Comparison of ENCODE assay signal across 9 mouse cellular contexts in the genomic region with DNA sequence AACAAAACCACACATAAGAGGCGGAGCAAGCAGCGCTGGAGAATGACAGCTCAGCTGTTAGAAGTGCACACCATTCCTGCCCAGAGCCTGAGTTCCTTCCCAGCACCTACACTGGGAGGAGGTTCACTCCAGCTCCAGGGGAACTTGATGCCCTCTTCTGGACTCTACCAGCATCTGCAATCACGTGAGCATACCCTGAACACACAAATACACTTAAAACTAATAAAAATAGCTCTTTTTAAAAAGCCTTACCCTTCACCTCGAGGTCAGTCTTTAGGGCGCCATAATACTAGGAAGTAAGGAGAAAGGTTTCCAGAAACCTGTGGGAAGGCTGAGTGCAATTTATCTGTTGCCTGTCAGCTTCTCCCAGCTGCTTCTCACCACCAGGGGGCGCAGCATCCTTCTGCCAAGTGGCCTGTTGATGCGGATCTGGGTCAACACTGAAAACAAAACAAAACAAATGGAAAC. TPM values are rescaled to one million over a fixed set of nuclear protein-coding genes. Genes with fewer than 3 reads are reported as not detected.
DNase-seq lines count a peak whose midpoint lies in the region; ATAC-seq lines count a peak whose summit lies in the region.
"Had no signal": no experiment of that assay in that cellular context is flagged by ENCODE, and none has a peak within 500 bp of the region (broad histone marks: within the 10 kb centered on the region; RNA-seq: fewer than 3 reads in every experiment).

No protein-coding gene starts in this region.

- peak; percentile 42 to 85 for DNase-seq in frontal cortex, adult 2 months (ENCODE audit: extremely low spot score in 1 of 2, low spot score in 1 of 2)
- peak; percentile 88 for DNase-seq in adipocyte (ENCODE audit: low spot score)
- peak; percentile 92 for DNase-seq in embryo, embryonic 10 days (ENCODE audit: low spot score)
- peak; percentile 88 to 94 for DNase-seq in heart, postnatal 10 days
- peak; percentile 47 to 58 for DNase-seq in left cerebral cortex, adult 8-10 months (ENCODE audit: low spot score in 2 of 2)
- DNase-seq in mesoderm, embryonic 11.5 days (ENCODE audit: low read depth, low spot score), result peak; percentile 87
- peak; percentile 68 to 81 for DNase-seq in spleen, postnatal 14 days (ENCODE audit: low spot score in 2 of 2)

- intact Hi-C loops in heart, postnatal 10 days (cut with DNase I), result loop anchor here (1.0 to 5.0 kb wide), 2 partner anchors 69 to 116 kb away; no protein-coding TSS in a partner anchor

- ATAC-seq in frontal cortex, adult (ENCODE audit: low TSS enrichment), result no peak

RNA-seq across cellular contexts. Expression of gene Trpc4ap, which starts 3.9 kb away (rescaled TPM):
- 152 and 159 TPM in 2 replicates for polyA plus RNA-seq in frontal cortex, adult 2 months (2012; rRNA removed)
- total RNA-seq in heart, postnatal 10 days (2021), result 10 to 100 TPM; 83.1 to 89.9 TPM
- total RNA-seq in left cerebral cortex, adult 8-10 months (2022), result 100 to 1,000 TPM; 148 to 150 (median 149) TPM

RNA-seq across cellular contexts. Expression of gene Edem2, which starts 33.1 kb away (rescaled TPM):
- 38.4 and 39.6 TPM in 2 replicates for polyA plus RNA-seq in frontal cortex, adult 2 months (2012; rRNA removed)
- total RNA-seq in heart, postnatal 10 days (2021), result 10 to 100 TPM; 11.1 to 12.3 TPM
- 10 to 100 TPM; 21.9 to 23.9 (median 23.3) TPM for total RNA-seq in left cerebral cortex, adult 8-10 months (2022)

RNA-seq across cellular contexts. Expression of gene Gm17581, which starts 39.5 kb away (rescaled TPM):
- not detected in 2 replicates for polyA plus RNA-seq in frontal cortex, adult 2 months (2012; rRNA removed)
- total RNA-seq in heart, postnatal 10 days (2021), result not detected
- total RNA-seq in left cerebral cortex, adult 8-10 months (2022), result not detected
- polyA plus RNA-seq: stomach, embryonic 14.5 days had no signal

RNA-seq across cellular contexts. Expression of gene Procr, which starts 54.8 kb away (rescaled TPM):
- 1.5 and 2.6 TPM in 2 replicates for polyA plus RNA-seq in frontal cortex, adult 2 months (2012; rRNA removed)
- total RNA-seq in heart, postnatal 10 days (2021), result 1 to 10 TPM; 4.3 to 6.8 TPM
- 1 to 10 TPM in 3 of 4 experiments, under 1 TPM in 1; 0.76 to 2.5 (median 1.9) TPM for total RNA-seq in left cerebral cortex, adult 8-10 months (2022)
